Mouse (Mus musculus): ENCODE results near the gene Bgn. TPM values are rescaled to one million over a fixed set of nuclear protein-coding genes. Genes with fewer than 3 reads are reported as not detected.

The Bgn gene
- total and polyA plus RNA-seq, 2 experiments, result 27.1 to 71.9 TPM

- H3K36me3 ChIP-seq (ENCODE audit: control insufficient read depth, insufficient read depth, low read length), result no peaks in the 10 kb centered on the region
- H3K79me2 ChIP-seq (ENCODE audit: control insufficient read depth, insufficient read depth, low read length), result no peaks in the 10 kb centered on the region
- no peak overlapping the region for H3K4me3 ChIP-seq (ENCODE audit: insufficient read depth, low read depth, low read length)
- peak overlapping the region; percentile 35; the same call in 1 of the 2 replicates for H3K27ac ChIP-seq (replicated peaks; ENCODE audit: insufficient read depth, low read depth, low read length)
- TF ChIP-seq POLR2A (IDR thresholded peaks at IDR 0.05; ENCODE audit: extremely low read depth, insufficient read depth, low read length) (no peak), CTCF (IDR thresholded peaks at IDR 0.05; ENCODE audit: low read depth, low read length) (no peak)
- H3K4me1 ChIP-seq (ENCODE audit: control insufficient read depth, insufficient read depth, low read length), result peaks cover 3% of the 10 kb centered on the region; the same call in 1 of the 2 replicates
- WGBS, result 74% methylated on average over 12 of the region's 12 CpGs
- H3K9ac ChIP-seq (ENCODE audit: low read depth, low read length), result no peak overlapping the region
- H3K27me3 ChIP-seq (ENCODE audit: control insufficient read depth, insufficient read depth, low read length), result no peaks in the 10 kb centered on the region
- no peak for DNase-seq (ENCODE audit: extremely low read depth, low read depth, low spot score)
These were observed 8.8 kb upstream of the Bgn start for GRCm38 (mm10) chrX:73474340-73475165.

DNA sequence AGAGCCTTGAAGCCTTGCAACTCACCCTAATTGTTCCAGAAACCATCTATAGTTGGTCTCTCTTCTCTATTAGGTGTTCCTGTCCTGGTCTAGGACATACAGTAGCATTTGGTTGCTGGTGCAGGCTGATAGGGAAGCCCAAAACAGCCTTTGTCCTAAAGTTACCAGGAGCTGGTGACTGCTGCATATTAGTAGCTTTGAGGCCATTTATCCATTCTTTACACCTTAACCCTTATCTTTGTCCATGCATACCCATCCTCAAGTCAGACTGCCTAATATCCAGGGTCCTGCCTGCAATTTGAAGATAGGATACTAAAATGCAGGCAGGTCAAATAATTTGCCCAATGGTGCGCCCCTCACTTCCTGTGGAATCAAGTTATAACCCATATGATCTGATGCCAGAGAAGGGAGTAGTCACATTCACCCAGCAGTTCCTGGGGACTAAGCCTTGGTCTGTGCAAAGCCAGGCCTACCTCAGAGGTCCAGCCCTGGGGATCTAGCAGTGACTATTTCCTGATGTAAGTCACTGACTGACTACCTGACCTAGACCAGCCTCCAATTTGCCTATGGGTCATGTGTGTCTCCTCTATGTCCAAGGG, 7.6 kb upstream of the Bgn start:
- peak overlapping the region; percentile 40; the same call in 1 of the 2 replicates for H3K27ac ChIP-seq (replicated peaks; ENCODE audit: insufficient read depth, low read depth, low read length)

GRCm38 (mm10) chrX:73476621-73477020, 6.8 kb upstream of the Bgn start:
- Histone ChIP-seq H3K9ac (ENCODE audit: low read depth, low read length) (no peak overlapping the region; the same call in 1 of the 2 replicates), H3K4me3 (ENCODE audit: insufficient read depth, low read depth, low read length) (no peak overlapping the region), H3K4me1 (ENCODE audit: control insufficient read depth, insufficient read depth, low read length) (peaks cover 7% of the 10 kb centered on the region; the same call in 1 of the 2 replicates), H3K79me2 (ENCODE audit: control insufficient read depth, insufficient read depth, low read length) (no peaks in the 10 kb centered on the region), H3K27ac (replicated peaks; ENCODE audit: insufficient read depth, low read depth, low read length) (peak overlapping the region; percentile 75), H3K27me3 (ENCODE audit: control insufficient read depth, insufficient read depth, low read length) (no peaks in the 10 kb centered on the region), H3K36me3 (ENCODE audit: control insufficient read depth, insufficient read depth, low read length) (no peaks in the 10 kb centered on the region)
- 12% methylated on average over 2 of the region's 2 CpGs for WGBS
- peak; percentile 69 for DNase-seq (ENCODE audit: extremely low read depth, low read depth, low spot score)
- TF ChIP-seq POLR2A (IDR thresholded peaks at IDR 0.05; ENCODE audit: extremely low read depth, insufficient read depth, low read length) (no peak), CTCF (IDR thresholded peaks at IDR 0.05; ENCODE audit: low read depth, low read length) (no peak)

More for the DNA sequence above, 7.6 kb upstream of the Bgn start:
- 91% methylated on average over 1 of the region's 1 CpGs for WGBS
- TF ChIP-seq CTCF (IDR thresholded peaks at IDR 0.05; ENCODE audit: low read depth, low read length) (no peak), POLR2A (IDR thresholded peaks at IDR 0.05; ENCODE audit: extremely low read depth, insufficient read depth, low read length) (no peak)
- Histone ChIP-seq H3K36me3 (ENCODE audit: control insufficient read depth, insufficient read depth, low read length) (no peaks in the 10 kb centered on the region), H3K4me1 (ENCODE audit: control insufficient read depth, insufficient read depth, low read length) (peaks cover 4% of the 10 kb centered on the region; the same call in 1 of the 2 replicates), H3K27me3 (ENCODE audit: control insufficient read depth, insufficient read depth, low read length) (no peaks in the 10 kb centered on the region), H3K9ac (ENCODE audit: low read depth, low read length) (no peak overlapping the region), H3K79me2 (ENCODE audit: control insufficient read depth, insufficient read depth, low read length) (no peaks in the 10 kb centered on the region), H3K4me3 (ENCODE audit: insufficient read depth, low read depth, low read length) (no peak overlapping the region)
- no peak for DNase-seq (ENCODE audit: extremely low read depth, low read depth, low spot score)

- Histone ChIP-seq H3K9ac (ENCODE audit: low read depth, low read length) (no peak overlapping the region), H3K4me1 (ENCODE audit: control insufficient read depth, insufficient read depth, low read length) (peaks cover 7% of the 10 kb centered on the region; the same call in 1 of the 2 replicates), H3K36me3 (ENCODE audit: control insufficient read depth, insufficient read depth, low read length) (no peaks in the 10 kb centered on the region), H3K4me3 (ENCODE audit: insufficient read depth, low read depth, low read length) (no peak overlapping the region), H3K79me2 (ENCODE audit: control insufficient read depth, insufficient read depth, low read length) (no peaks in the 10 kb centered on the region), H3K27ac (replicated peaks; ENCODE audit: insufficient read depth, low read depth, low read length) (peak overlapping the region; percentile 35), H3K27me3 (ENCODE audit: control insufficient read depth, insufficient read depth, low read length) (no peaks in the 10 kb centered on the region)
- no peak for DNase-seq (ENCODE audit: extremely low read depth, low read depth, low spot score)
- TF ChIP-seq POLR2A (IDR thresholded peaks at IDR 0.05; ENCODE audit: extremely low read depth, insufficient read depth, low read length) (no peak), CTCF (IDR thresholded peaks at IDR 0.05; ENCODE audit: low read depth, low read length) (no peak)
- WGBS, result 86% methylated on average over 2 of the region's 2 CpGs
These were observed 5.9 kb upstream of the Bgn start for GRCm38 (mm10) chrX:73477500-73477899.

- Histone ChIP-seq H3K27me3 (ENCODE audit: control insufficient read depth, insufficient read depth, low read length) (no peaks in the 10 kb centered on the region), H3K27ac (replicated peaks; ENCODE audit: insufficient read depth, low read depth, low read length) (peak overlapping the region; percentile 74), H3K36me3 (ENCODE audit: control insufficient read depth, insufficient read depth, low read length) (no peaks in the 10 kb centered on the region), H3K4me3 (ENCODE audit: insufficient read depth, low read depth, low read length) (no peak overlapping the region), H3K79me2 (ENCODE audit: control insufficient read depth, insufficient read depth, low read length) (no peaks in the 10 kb centered on the region; the same call in 1 of the 2 replicates), H3K4me1 (ENCODE audit: control insufficient read depth, insufficient read depth, low read length) (peaks cover 7% of the 10 kb centered on the region; the same call in 1 of the 2 replicates), H3K9ac (ENCODE audit: low read depth, low read length) (no peak overlapping the region)
- DNase-seq (ENCODE audit: extremely low read depth, low read depth, low spot score), result no peak
- TF ChIP-seq CTCF (IDR thresholded peaks at IDR 0.05; ENCODE audit: low read depth, low read length) (no peak), POLR2A (IDR thresholded peaks at IDR 0.05; ENCODE audit: extremely low read depth, insufficient read depth, low read length) (no peak)
These were observed 3.7 kb upstream of the Bgn start for GRCm38 (mm10) chrX:73479656-73480055.
